Mouse (Mus musculus): ENCODE data around the gene Cnih1. TPM values are rescaled to one million over a fixed set of nuclear protein-coding genes. Genes with fewer than 3 reads are reported as not detected.

The Cnih1 gene
- polyA plus RNA-seq, 1 experiment from 2014 or later = 224 TPM

Other genes starting within 250 kb of the Cnih1 start
- gene Cdkn3, start 27.9 kb downstream of the Cnih1 start, polyA plus RNA-seq (2014; fragmentation: Nextera tagmentation; extraction: Ambion mirVana) = 38.2 and 41.7 TPM in 2 replicates
- 113 and 121 TPM in 2 replicates for gene Gmfb, start 33.8 kb upstream of the Cnih1 start, polyA plus RNA-seq (2014; fragmentation: Nextera tagmentation; extraction: Ambion mirVana)
- 29.6 and 33.0 TPM in 2 replicates for gene Cgrrf1, start 43.7 kb upstream of the Cnih1 start, polyA plus RNA-seq (2014; fragmentation: Nextera tagmentation; extraction: Ambion mirVana)
- gene Samd4, start 94.4 kb upstream of the Cnih1 start, polyA plus RNA-seq (2014; fragmentation: Nextera tagmentation; extraction: Ambion mirVana) = 2.5 and 2.9 TPM in 2 replicates